Mouse (Mus musculus): ENCODE results near the gene Gm35315. TPM values are rescaled to one million over a fixed set of nuclear protein-coding genes. Genes with fewer than 3 reads are reported as not detected.
"Not testable (repeated sequence)": the region's sequence is repeated elsewhere in the genome, so short reads cannot be mapped to it uniquely, and the experiment has no call there.

Gm35315 gene
- 1.0 and 1.1 TPM in 2 replicates for polyA plus RNA-seq (2015; fragmentation: Nextera tagmentation; extraction: Ambion mirVana)

DNA sequence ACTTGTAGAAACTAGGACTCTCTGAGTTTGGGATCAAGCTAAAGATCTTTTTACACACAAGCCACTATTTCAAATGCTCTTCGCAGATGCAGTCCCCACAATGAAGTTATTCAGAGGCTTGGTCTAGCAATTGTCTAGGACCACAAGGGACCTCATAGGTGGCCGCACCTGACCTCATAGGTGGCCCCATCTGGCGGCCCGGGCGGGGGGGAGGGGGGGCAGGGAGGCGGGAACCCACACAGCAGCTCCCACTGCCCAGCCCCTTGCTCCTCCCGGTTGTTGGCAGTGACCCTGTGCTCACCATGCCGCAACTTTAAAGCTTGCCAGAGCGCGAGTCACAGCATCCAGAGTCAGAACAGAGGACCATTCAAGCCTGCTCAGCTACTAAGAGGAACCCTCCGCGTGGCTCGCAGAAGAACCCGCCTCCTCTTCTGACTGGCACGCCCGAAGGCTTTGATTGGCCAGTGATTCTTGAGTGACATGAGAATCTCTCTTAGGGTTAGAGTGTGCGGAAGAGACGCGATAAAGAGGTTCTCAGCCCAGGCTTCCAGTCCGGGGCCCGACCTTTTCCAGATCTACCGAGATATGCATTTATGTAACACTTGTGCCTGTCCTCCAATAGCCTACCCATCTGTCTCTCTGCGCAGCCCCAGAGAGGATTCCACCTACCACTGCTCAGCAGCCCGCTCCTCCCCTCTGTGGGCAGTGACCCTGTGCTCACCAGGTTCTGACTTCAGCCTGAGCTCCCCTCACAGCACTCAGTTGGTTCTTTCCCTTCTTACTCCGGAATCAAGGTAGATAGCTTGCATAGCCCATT, at the start of gene Gm35315:
TSS of gene Gm35315 (minus strand) at position 391 of the 817 bp plus-strand sequence.
- 2% methylated on average over 25 of the region's 25 CpGs for WGBS
- Histone ChIP-seq H3K9me3 (no peaks in the 10 kb centered on the region), H3K36me3 (no peaks in the 10 kb centered on the region), H3K27ac (no peak within 1 kb of the TSS; the same call in 1 of the 2 replicates), H3K4me2 (replicated peaks) (peak within 1 kb of the TSS; percentile 74), H3K27me3 (no peaks in the 10 kb centered on the region), H3K9ac (peak within 1 kb of the TSS; percentile 62), H3K4me1 (peaks cover 5% of the 10 kb centered on the region; the same call in 1 of the 2 replicates), H3K4me3 (peak within 1 kb of the TSS; percentile 50)
- peak; percentile 96 for ATAC-seq (ENCODE audit: low FRiP score, low read depth)

DNA sequence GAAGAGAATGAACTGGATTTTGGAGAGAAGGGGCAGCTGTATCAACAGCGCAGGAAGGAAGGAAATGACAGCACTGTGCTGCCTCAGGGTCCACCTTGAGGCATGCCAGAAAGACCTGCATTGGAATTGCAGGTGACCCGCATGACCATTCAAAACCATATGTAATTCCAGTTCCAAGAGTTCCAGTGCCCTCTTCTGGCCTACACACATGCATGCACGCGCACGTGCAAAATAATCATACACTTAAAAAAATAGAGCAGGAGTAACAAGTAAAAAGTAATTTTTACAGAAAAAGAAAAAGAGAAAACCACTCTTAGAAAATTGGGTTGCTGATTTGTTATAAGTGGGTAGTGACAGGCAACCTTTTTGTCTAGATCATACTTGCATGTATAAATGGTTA, 48.8 kb upstream of the Gm35315 start:
- WGBS, result 89% methylated on average over 5 of the region's 5 CpGs
- H3K4me3 ChIP-seq, result no peak overlapping the region
- no peak overlapping the region for H3K9ac ChIP-seq
- H3K27ac ChIP-seq, result no peak overlapping the region
- peaks cover 70% of the 10 kb centered on the region for H3K36me3 ChIP-seq
- no peaks in the 10 kb centered on the region for H3K4me1 ChIP-seq
- ATAC-seq (ENCODE audit: low FRiP score, low read depth), result no peak
- no peak overlapping the region for H3K4me2 ChIP-seq (replicated peaks)
- H3K27me3 ChIP-seq, result no peaks in the 10 kb centered on the region
- H3K9me3 ChIP-seq, result no peaks in the 10 kb centered on the region

DNA sequence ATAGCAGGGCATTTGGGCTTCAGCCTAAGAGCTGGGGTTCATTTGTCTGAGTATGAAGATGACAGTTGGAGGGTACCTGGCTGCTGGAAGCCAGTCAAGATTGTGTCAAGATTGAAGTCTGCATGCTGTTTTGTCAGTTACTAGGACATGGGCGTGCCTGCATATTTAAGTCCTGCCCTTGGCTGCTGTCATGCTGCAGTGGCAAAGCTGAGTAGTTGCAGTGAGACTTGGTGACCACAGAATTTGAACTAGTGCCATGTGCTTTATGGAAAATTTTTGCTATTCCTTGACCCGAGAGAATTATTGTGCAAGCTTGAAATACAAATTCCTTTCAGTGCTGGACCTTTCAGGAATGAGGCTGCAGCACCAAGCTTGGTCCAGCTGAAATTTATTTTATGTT, 48.1 kb upstream of the Gm35315 start:
- Histone ChIP-seq H3K4me3 (no peak overlapping the region), H3K36me3 (peaks cover 63% of the 10 kb centered on the region)
- WGBS, result 89% methylated on average over 2 of the region's 2 CpGs

DNA sequence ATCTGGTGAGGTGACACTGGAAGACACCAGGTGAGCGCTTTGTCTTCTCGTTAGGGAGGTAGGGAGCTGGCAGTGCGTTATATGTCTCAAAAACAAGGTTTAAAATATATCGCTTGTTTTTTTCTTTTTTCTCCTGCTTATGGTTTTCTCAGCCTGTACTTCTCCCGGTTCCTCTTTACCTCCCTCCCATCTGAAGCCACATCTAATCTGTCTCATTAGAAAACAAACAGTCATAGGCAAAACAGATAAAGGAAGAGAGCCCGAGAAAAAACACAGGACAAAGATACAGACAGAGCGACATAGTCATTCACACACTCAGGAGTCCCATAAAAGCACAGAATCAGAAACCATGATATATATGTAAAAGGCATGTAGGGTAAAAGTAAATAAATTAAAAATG, 46.2 kb upstream of the Gm35315 start:
- no peaks in the 10 kb centered on the region for H3K9me3 ChIP-seq
- H3K4me2 ChIP-seq (replicated peaks), result no peak overlapping the region
- no peak overlapping the region for H3K27ac ChIP-seq
- no peak for ATAC-seq (ENCODE audit: low FRiP score, low read depth)
- no peak overlapping the region for H3K9ac ChIP-seq
- no peaks in the 10 kb centered on the region for H3K27me3 ChIP-seq
- H3K4me3 ChIP-seq, result no peak overlapping the region
- H3K4me1 ChIP-seq, result peaks cover 4% of the 10 kb centered on the region; the same call in 1 of the 2 replicates
- peaks cover 47% of the 10 kb centered on the region for H3K36me3 ChIP-seq
- WGBS, result 89% methylated on average over 7 of the region's 7 CpGs

More for the DNA sequence above, 48.1 kb upstream of the Gm35315 start:
- H3K9me3 ChIP-seq, result no peaks in the 10 kb centered on the region
- no peaks in the 10 kb centered on the region for H3K27me3 ChIP-seq
- no peaks in the 10 kb centered on the region for H3K4me1 ChIP-seq
- no peak overlapping the region for H3K27ac ChIP-seq
- no peak overlapping the region for H3K4me2 ChIP-seq (replicated peaks)
- no peak for ATAC-seq (ENCODE audit: low FRiP score, low read depth)
- no peak overlapping the region for H3K9ac ChIP-seq

DNA sequence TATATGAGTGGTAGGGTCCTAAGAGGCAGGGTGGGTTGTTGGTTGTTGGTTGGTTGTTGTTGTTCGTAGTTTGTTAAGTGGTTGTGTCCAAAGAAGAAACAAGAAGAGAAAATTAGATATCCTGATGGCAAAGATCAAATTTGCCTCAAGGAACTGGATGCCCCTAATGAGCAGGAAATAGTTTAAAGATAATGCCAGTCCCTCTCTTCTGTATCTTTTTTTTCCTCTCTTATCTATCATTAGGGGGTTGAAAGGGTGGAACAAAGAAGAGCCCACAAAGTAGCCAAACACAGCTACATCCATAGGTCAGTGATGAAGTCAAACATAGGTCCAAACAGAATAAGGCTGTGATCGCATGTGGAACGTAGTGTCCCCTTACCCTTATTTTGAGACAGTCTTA, 45.1 kb upstream of the Gm35315 start:
- no peak overlapping the region for H3K27ac ChIP-seq
- peaks cover 2% of the 10 kb centered on the region; the same call in 1 of the 2 replicates for H3K9me3 ChIP-seq
- peaks cover 36% of the 10 kb centered on the region for H3K36me3 ChIP-seq
- H3K4me3 ChIP-seq, result no peak overlapping the region
- ATAC-seq (ENCODE audit: low FRiP score, low read depth), result no peak
- no peak overlapping the region for H3K9ac ChIP-seq
- no peaks in the 10 kb centered on the region for H3K27me3 ChIP-seq
- H3K4me2 ChIP-seq (replicated peaks), result no peak overlapping the region
- H3K4me1 ChIP-seq, result peaks cover 4% of the 10 kb centered on the region; the same call in 1 of the 2 replicates
- 97% methylated on average over 3 of the region's 3 CpGs for WGBS

DNA sequence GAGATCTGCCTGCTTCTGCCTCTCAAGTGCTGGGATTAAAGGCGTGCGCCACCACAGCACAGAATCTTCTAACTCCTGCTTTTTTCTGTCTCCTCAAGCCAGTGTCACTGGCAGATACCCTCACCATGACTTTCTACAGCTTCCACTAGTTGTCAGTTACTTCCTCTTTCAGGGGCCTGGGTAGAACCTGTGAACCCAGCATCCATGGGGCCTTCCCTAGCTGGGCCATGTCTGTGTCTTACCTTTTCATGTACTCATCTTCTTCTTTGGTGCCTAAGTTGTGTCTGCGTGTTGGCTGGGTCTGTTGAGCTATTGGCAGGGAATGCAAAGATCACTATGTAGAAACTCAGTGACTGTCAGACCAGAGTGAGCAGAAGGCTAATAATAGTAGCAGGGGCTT, 43.6 kb upstream of the Gm35315 start:
- no peak overlapping the region for H3K27ac ChIP-seq
- H3K4me2 ChIP-seq (replicated peaks), result no peak overlapping the region
- no peak overlapping the region for H3K9ac ChIP-seq
- H3K4me3 ChIP-seq, result no peak overlapping the region
- H3K36me3 ChIP-seq, result peaks cover 25% of the 10 kb centered on the region
- WGBS, result 91% methylated on average over 3 of the region's 3 CpGs
- peaks cover 4% of the 10 kb centered on the region; the same call in 1 of the 2 replicates for H3K4me1 ChIP-seq
- H3K27me3 ChIP-seq, result no peaks in the 10 kb centered on the region
- ATAC-seq (ENCODE audit: low FRiP score, low read depth), result no peak
- H3K9me3 ChIP-seq, result peaks cover 13% of the 10 kb centered on the region

DNA sequence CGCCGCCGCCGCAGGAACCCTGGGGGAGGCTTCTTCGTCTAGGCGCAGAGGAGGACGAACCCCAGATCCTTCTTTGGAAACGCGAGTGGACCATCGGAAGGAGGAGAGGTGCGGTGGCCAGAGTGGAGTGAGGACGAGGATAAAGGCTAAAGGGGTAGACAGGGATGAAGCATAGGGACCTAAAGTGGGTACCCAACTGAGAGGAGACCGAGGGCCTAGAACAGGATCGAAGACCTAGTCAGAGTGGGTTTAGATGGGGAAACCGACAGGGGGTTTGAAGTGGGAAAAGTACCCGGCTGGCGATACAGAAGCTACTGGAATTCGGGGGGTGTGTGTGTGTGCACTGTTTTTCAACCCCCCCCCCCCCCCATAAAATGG, 41.9 kb upstream of the Gm35315 start:
- peak overlapping the region; percentile 3; the same call in 1 of the 2 replicates for H3K27ac ChIP-seq
- 5% methylated on average over 18 of the region's 18 CpGs for WGBS
- no peaks in the 10 kb centered on the region for H3K27me3 ChIP-seq
- peaks cover 13% of the 10 kb centered on the region for H3K9me3 ChIP-seq
- peaks cover 12% of the 10 kb centered on the region for H3K36me3 ChIP-seq
- H3K4me2 ChIP-seq (replicated peaks), result peak overlapping the region; percentile 75
- ATAC-seq (ENCODE audit: low FRiP score, low read depth), result no peak
- peak overlapping the region; percentile 76 for H3K9ac ChIP-seq
- H3K4me1 ChIP-seq, result peaks cover 4% of the 10 kb centered on the region; the same call in 1 of the 2 replicates
- peak overlapping the region; percentile 86 for H3K4me3 ChIP-seq

DNA sequence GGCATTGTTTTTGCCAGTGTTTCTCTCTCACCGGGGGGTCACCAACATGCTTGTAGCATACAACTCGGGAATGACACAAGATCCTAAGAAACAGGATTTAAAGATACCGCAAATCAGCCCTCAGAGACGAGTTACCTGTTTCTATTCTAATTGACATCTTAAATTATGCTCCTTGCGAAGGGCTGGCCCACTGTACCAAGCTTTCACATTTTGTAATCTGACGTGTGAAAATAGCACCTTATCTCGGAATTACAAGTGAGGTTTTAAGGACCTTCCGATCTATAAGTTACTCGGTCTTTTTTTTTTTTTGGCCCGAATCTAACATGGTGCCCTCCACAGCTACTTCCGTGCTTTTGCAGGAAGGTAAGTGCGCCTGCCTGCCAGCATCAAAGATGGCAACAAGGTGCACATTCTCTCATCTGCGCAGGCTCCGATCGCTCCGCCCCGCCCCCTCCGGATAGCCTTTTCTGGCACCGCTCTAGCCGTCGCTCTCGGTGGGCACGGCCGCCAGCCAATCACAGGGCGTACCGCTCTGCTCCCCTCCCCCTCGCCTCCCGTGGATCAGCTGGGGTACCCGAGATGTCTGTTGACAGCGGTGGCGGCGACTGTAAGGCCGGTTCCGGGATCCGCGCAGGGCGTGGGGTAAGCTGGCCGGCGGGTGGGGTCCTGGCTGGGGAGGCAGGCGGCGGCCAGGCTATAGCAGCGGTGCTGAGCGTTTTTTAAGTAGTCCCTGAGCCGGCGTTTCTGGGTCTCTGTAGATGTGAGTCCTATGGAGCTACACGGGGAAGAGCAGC, 41.3 kb upstream of the Gm35315 start, which contains the start of gene Chfr:
TSS of gene Chfr (plus strand) at position 550 of the 794 bp plus-strand sequence.
- Histone ChIP-seq H3K27ac (peak within 1 kb of the TSS; percentile 3; the same call in 1 of the 2 replicates), H3K9me3 (peaks cover 18% of the 10 kb centered on the region), H3K36me3 (peaks cover 16% of the 10 kb centered on the region), H3K27me3 (no peaks in the 10 kb centered on the region), H3K9ac (peak within 1 kb of the TSS; percentile 76), H3K4me2 (replicated peaks) (peak within 1 kb of the TSS; percentile 75), H3K4me1 (peaks cover 4% of the 10 kb centered on the region; the same call in 1 of the 2 replicates), H3K4me3 (peak within 1 kb of the TSS; percentile 86)
- WGBS, result 4% methylated on average over 46 of the region's 46 CpGs
- ATAC-seq (ENCODE audit: low FRiP score, low read depth), result peak; percentile 99

DNA sequence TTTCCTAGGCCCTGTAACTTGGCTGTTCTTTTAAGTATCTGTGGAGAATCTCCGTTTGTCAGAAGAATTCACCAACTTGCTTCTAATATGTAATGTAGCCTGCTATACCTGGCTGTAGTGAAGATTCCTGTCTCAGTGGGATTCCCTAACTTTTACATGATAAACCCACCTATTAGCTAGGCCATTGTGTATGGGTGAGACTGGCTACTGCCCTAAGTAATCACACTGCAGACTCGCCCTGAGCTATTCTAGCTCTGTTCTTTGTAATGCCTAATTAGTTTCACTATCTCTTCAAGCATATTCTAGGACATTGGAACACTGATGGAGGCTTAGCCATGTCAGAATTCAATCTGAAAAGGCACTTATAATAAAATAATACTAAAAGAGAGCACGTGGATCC, 28.2 kb upstream of the Gm35315 start:
- H3K36me3 ChIP-seq, result peaks cover 45% of the 10 kb centered on the region
- not testable (repeated sequence) for H3K27me3 ChIP-seq

DNA sequence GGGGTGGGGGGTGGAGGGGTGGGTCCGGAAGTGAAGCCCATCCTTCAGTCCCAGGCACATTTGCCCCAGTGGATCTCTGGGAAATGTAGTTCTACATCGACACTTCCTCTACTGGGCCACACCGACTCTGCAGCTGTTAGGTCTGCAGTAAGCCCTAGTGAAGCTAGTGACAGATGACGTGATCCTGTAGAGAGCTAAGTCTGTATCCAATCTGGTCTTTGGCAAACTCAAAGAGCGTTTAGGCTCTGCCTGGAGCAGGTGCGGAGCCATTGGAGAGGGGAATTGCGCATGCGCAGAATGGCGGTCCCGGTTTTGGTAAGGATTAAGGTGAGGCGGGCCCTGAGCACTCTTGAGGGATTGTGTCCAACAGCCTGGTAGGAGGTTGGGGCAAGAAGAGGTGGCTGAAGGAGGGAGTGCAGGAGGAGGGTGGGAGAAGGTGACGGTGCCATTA, 15.8 kb upstream of the Gm35315 start, which contains the start of gene Zfp605:
TSS of gene Zfp605 (plus strand) at position 102 of the 451 bp plus-strand sequence.
- Histone ChIP-seq H3K9ac (peak within 1 kb of the TSS; percentile 60), H3K27ac (peak within 1 kb of the TSS; percentile 70), H3K4me2 (replicated peaks) (peak within 1 kb of the TSS; percentile 65), H3K9me3 (0 out of 2 replicates have a peak, but pooled peaks cover 5% of the 10 kb centered on the region), H3K27me3 (no peaks in the 10 kb centered on the region), H3K4me3 (peak within 1 kb of the TSS; percentile 50), H3K36me3 (peaks cover 30% of the 10 kb centered on the region), H3K4me1 (peaks cover 16% of the 10 kb centered on the region)
- peak; percentile 54 for ATAC-seq (ENCODE audit: low FRiP score, low read depth)
- WGBS, result under 1% methylated on average over 12 of the region's 12 CpGs

More for the DNA sequence above, 28.2 kb upstream of the Gm35315 start:
- WGBS, result 80% methylated on average over 3 of the region's 3 CpGs
- not testable (repeated sequence) for ATAC-seq (ENCODE audit: low FRiP score, low read depth); H3K4me2 ChIP-seq (replicated peaks); H3K4me1 ChIP-seq; H3K27ac ChIP-seq; H3K9me3 ChIP-seq; H3K9ac ChIP-seq; H3K4me3 ChIP-seq

DNA sequence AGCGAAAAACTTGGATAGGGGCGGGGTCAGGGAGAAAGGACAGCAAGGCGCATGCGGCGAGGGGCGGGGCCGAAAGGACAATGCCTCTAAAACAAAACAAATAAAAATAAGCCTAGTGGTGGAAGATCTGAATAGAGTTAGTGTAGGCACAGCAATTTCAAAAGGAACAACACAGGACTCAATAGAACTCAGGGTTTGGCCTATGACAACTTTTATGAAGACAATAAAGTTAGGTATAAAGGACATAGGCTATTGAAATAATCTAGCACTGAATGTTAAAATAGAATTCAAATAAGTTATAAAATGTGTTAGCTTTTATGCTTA, 14.0 kb upstream of the Gm35315 start:
- Histone ChIP-seq H3K4me2 (replicated peaks) (peak overlapping the region; percentile 92), H3K9me3 (0 out of 2 replicates have a peak, but pooled peaks cover 5% of the 10 kb centered on the region), H3K9ac (no peak overlapping the region), H3K4me1 (peaks cover 16% of the 10 kb centered on the region), H3K36me3 (peaks cover 47% of the 10 kb centered on the region), H3K27me3 (no peaks in the 10 kb centered on the region), H3K27ac (peak overlapping the region; percentile 99; the same call in 1 of the 2 replicates), H3K4me3 (peak overlapping the region; percentile 77)
- ATAC-seq (ENCODE audit: low FRiP score, low read depth), result no peak
- 2% methylated on average over 7 of the region's 7 CpGs for WGBS

Data from limb, embryonic 13.5 days (tissue).